Comparison of ENCODE assay signal across 11 mouse cellular contexts in genomic region chr6:92803213-92803612, GRCm38 (mm10). TPM values are rescaled to one million over a fixed set of nuclear protein-coding genes. Genes with fewer than 3 reads are reported as not detected.
DNase-seq lines count a peak whose midpoint lies in the region; ATAC-seq and TF ChIP-seq lines count a peak whose summit lies in the region.
"Had no signal": no experiment of that assay in that cellular context is flagged by ENCODE, and none has a peak within 500 bp of the region (broad histone marks: within the 10 kb centered on the region; RNA-seq: fewer than 3 reads in every experiment).

No protein-coding gene starts in this region.

- 0 out of 2 replicates have a peak overlapping the region, but pooled peaks have one; percentile 9 for H3K27ac ChIP-seq in embryonic facial prominence, embryonic 13.5 days
- no peak overlapping the region for H3K27ac ChIP-seq in embryonic facial prominence, embryonic 10.5 days (replicated peaks)
- H3K27ac ChIP-seq in midbrain, postnatal 0 days (ENCODE audit: low read depth, low read length), result no peak overlapping the region
- no peak overlapping the region for H3K27ac ChIP-seq in midbrain, embryonic 16.5 days (ENCODE audit: low read length)
- H3K27ac ChIP-seq in hindbrain, embryonic 16.5 days (ENCODE audit: low read depth, low read length), result no peak overlapping the region
- no peak overlapping the region for H3K27ac ChIP-seq in stomach, embryonic 16.5 days (ENCODE audit: low read length)
- H3K27ac ChIP-seq: limb, embryonic 13.5 days had no signal

- DNase-seq in embryonic facial prominence, embryonic 10.5 days (ENCODE audit: low spot score), result no peak
- peak; percentile 84 for DNase-seq in midbrain, postnatal 0 days (ENCODE audit: low spot score)
- DNase-seq in c-Kit-positive CD71-positive TER-119-positive erythroid progenitor cells, embryonic 14.5 days (ENCODE audit: low spot score), result no peak
- no peak for DNase-seq in embryo, embryonic 9.5 days (ENCODE audit: extremely low spot score)
- DNase-seq: B cell, adult 2 months had no signal

- H3K4me1 ChIP-seq in embryonic facial prominence, embryonic 13.5 days, result peaks cover 17% of the 10 kb centered on the region
- no peaks in the 10 kb centered on the region for H3K4me1 ChIP-seq in embryonic facial prominence, embryonic 10.5 days
- no peaks in the 10 kb centered on the region; the same call in 1 of the 2 replicates for H3K4me1 ChIP-seq in midbrain, postnatal 0 days (ENCODE audit: insufficient read depth, low read length)
- no peaks in the 10 kb centered on the region for H3K4me1 ChIP-seq in midbrain, embryonic 16.5 days (ENCODE audit: control insufficient read depth, insufficient read depth, low read length)
- peaks cover 4% of the 10 kb centered on the region; the same call in 1 of the 2 replicates for H3K4me1 ChIP-seq in hindbrain, embryonic 16.5 days (ENCODE audit: control insufficient read depth, insufficient read depth, low read depth, low read length)
- H3K4me1 ChIP-seq in stomach, embryonic 16.5 days (ENCODE audit: control insufficient read depth, insufficient read depth, low read length), result peaks cover 6% of the 10 kb centered on the region; the same call in 1 of the 2 replicates

- H3K27me3 ChIP-seq in embryonic facial prominence, embryonic 13.5 days, result no peaks in the 10 kb centered on the region
- no peaks in the 10 kb centered on the region for H3K27me3 ChIP-seq in embryonic facial prominence, embryonic 10.5 days (replicated peaks; ENCODE audit: low read depth, poor library complexity, severe bottlenecking)
- no peaks in the 10 kb centered on the region for H3K27me3 ChIP-seq in midbrain, postnatal 0 days (ENCODE audit: insufficient read depth, low read length)
- no peaks in the 10 kb centered on the region for H3K27me3 ChIP-seq in midbrain, embryonic 16.5 days (ENCODE audit: control insufficient read depth, insufficient read depth, low read depth, low read length)
- H3K27me3 ChIP-seq in hindbrain, embryonic 16.5 days (replicated peaks; ENCODE audit: control insufficient read depth, insufficient read depth, low read length), result no peaks in the 10 kb centered on the region
- H3K27me3 ChIP-seq in stomach, embryonic 16.5 days (ENCODE audit: control insufficient read depth, insufficient read depth, low read length), result no peaks in the 10 kb centered on the region
- H3K27me3 ChIP-seq: limb, embryonic 13.5 days had no signal

- WGBS in embryonic facial prominence, embryonic 13.5 days, result 68% methylated on average over 6 of the region's 6 CpGs
- 78% methylated on average over 6 of the region's 6 CpGs for WGBS in embryonic facial prominence, embryonic 10.5 days
- 33% methylated on average over 6 of the region's 6 CpGs for WGBS in midbrain, postnatal 0 days
- 52% methylated on average over 6 of the region's 6 CpGs for WGBS in midbrain, embryonic 16.5 days
- 25% methylated on average over 6 of the region's 6 CpGs for WGBS in hindbrain, embryonic 16.5 days
- 47% methylated on average over 6 of the region's 6 CpGs for WGBS in stomach, embryonic 16.5 days

- no peak overlapping the region for H3K4me2 ChIP-seq in embryonic facial prominence, embryonic 13.5 days
- no peak overlapping the region for H3K4me2 ChIP-seq in midbrain, postnatal 0 days (ENCODE audit: low read depth, low read length, poor library complexity, severe bottlenecking)
- H3K4me2 ChIP-seq in midbrain, embryonic 16.5 days (ENCODE audit: low read length), result no peak overlapping the region
- H3K4me2 ChIP-seq in hindbrain, embryonic 16.5 days (ENCODE audit: low read length), result no peak overlapping the region
- no peak overlapping the region for H3K4me2 ChIP-seq in stomach, embryonic 16.5 days (ENCODE audit: low read depth, low read length)
- H3K4me2 ChIP-seq: limb, embryonic 13.5 days had no signal

- no peak for ATAC-seq in embryonic facial prominence, embryonic 13.5 days (ENCODE audit: insufficient number of reproducible peaks, insufficient read depth, low FRiP score, low TSS enrichment, low read depth)
- ATAC-seq in midbrain, postnatal 0 days (ENCODE audit: low FRiP score), result peak; percentile 62; the same call in 1 of the 2 replicates
- no peak for ATAC-seq in midbrain, embryonic 16.5 days
- ATAC-seq in hindbrain, embryonic 16.5 days, result peak; percentile 93
- ATAC-seq in stomach, embryonic 16.5 days (ENCODE audit: insufficient read depth, low FRiP score), result peak; percentile 46

- peaks cover 4% of the 10 kb centered on the region for H3K36me3 ChIP-seq in embryonic facial prominence, embryonic 13.5 days
- peaks cover 28% of the 10 kb centered on the region for H3K36me3 ChIP-seq in embryonic facial prominence, embryonic 10.5 days (replicated peaks)
- no peaks in the 10 kb centered on the region for H3K36me3 ChIP-seq in midbrain, postnatal 0 days (ENCODE audit: insufficient read depth, low read length)
- no peaks in the 10 kb centered on the region for H3K36me3 ChIP-seq in midbrain, embryonic 16.5 days (ENCODE audit: control insufficient read depth, insufficient read depth, low read length)
- no peaks in the 10 kb centered on the region for H3K36me3 ChIP-seq in hindbrain, embryonic 16.5 days (ENCODE audit: control insufficient read depth, insufficient read depth, low read length)
- H3K36me3 ChIP-seq in stomach, embryonic 16.5 days (ENCODE audit: control insufficient read depth, insufficient read depth, low read length), result 0 out of 2 replicates have a peak, but pooled peaks cover 2% of the 10 kb centered on the region

- H3K9ac ChIP-seq in embryonic facial prominence, embryonic 13.5 days, result no peak overlapping the region
- H3K9ac ChIP-seq in midbrain, postnatal 0 days (replicated peaks; ENCODE audit: low read length, poor library complexity, severe bottlenecking), result no peak overlapping the region
- H3K9ac ChIP-seq in midbrain, embryonic 16.5 days (ENCODE audit: low read depth, low read length), result no peak overlapping the region
- no peak overlapping the region for H3K9ac ChIP-seq in hindbrain, embryonic 16.5 days (ENCODE audit: low read depth, low read length)
- H3K9ac ChIP-seq in stomach, embryonic 16.5 days (ENCODE audit: low read length), result no peak overlapping the region
- H3K9ac ChIP-seq: limb, embryonic 13.5 days had no signal

- H3K9me3 ChIP-seq in embryonic facial prominence, embryonic 13.5 days, result no peaks in the 10 kb centered on the region
- no peaks in the 10 kb centered on the region for H3K9me3 ChIP-seq in embryonic facial prominence, embryonic 10.5 days
- no peaks in the 10 kb centered on the region for H3K9me3 ChIP-seq in midbrain, postnatal 0 days (ENCODE audit: low read length)
- no peaks in the 10 kb centered on the region for H3K9me3 ChIP-seq in midbrain, embryonic 16.5 days (replicated peaks; ENCODE audit: control insufficient read depth, low read length, poor library complexity, severe bottlenecking)
- H3K9me3 ChIP-seq in hindbrain, embryonic 16.5 days (ENCODE audit: control insufficient read depth, low read length), result no peaks in the 10 kb centered on the region
- H3K9me3 ChIP-seq in stomach, embryonic 16.5 days (replicated peaks; ENCODE audit: control insufficient read depth, low read length), result no peaks in the 10 kb centered on the region
- H3K9me3 ChIP-seq: limb, embryonic 13.5 days had no signal

- H3K4me3 ChIP-seq in embryonic facial prominence, embryonic 13.5 days, result no peak overlapping the region
- no peak overlapping the region for H3K4me3 ChIP-seq in embryonic facial prominence, embryonic 10.5 days
- no peak overlapping the region for H3K4me3 ChIP-seq in midbrain, postnatal 0 days (ENCODE audit: low read depth, low read length)
- no peak overlapping the region for H3K4me3 ChIP-seq in midbrain, embryonic 16.5 days (ENCODE audit: low read depth, low read length)
- H3K4me3 ChIP-seq in hindbrain, embryonic 16.5 days (ENCODE audit: low read length), result no peak overlapping the region
- no peak overlapping the region for H3K4me3 ChIP-seq in stomach, embryonic 16.5 days (replicated peaks; ENCODE audit: low read length)
- H3K4me3 ChIP-seq: erythroblast, embryonic 14.5 days; limb, embryonic 13.5 days had no signal

- no peak for TF ChIP-seq CTCF in midbrain, postnatal 0 days (IDR thresholded peaks at IDR 0.05)

RNA-seq across cellular contexts. Expression of gene A730049H05Rik, which starts 13.1 kb away (rescaled TPM):
- 0.67 and 1.1 TPM in 2 replicates for polyA plus RNA-seq in embryonic facial prominence, embryonic 13.5 days (2015; fragmentation: Nextera tagmentation; extraction: Ambion mirVana)
- polyA plus RNA-seq in embryonic facial prominence, embryonic 10.5 days (2016; fragmentation: Nextera tagmentation; extraction: Ambion mirVana), result 1.5 TPM in 2 replicates
- total RNA-seq in midbrain, postnatal 0 days (2014; rRNA removed), result 0.82 and 1.1 TPM in 2 replicates
- 0.43 and 0.83 TPM in 2 replicates for polyA plus RNA-seq in midbrain, postnatal 0 days (2015; fragmentation: Nextera tagmentation; extraction: Ambion mirVana)
- polyA plus RNA-seq in midbrain, embryonic 16.5 days (2015; fragmentation: Nextera tagmentation; extraction: Ambion mirVana), result 0.17 and 0.58 TPM in 2 replicates
- polyA plus RNA-seq in hindbrain, embryonic 16.5 days (2015; fragmentation: Nextera tagmentation; extraction: Ambion mirVana), result 0.54 and 0.97 TPM in 2 replicates
- 0.46 and 0.87 TPM in 2 replicates for polyA plus RNA-seq in stomach, embryonic 16.5 days (2015; fragmentation: Nextera tagmentation; extraction: Ambion mirVana)
- polyA plus RNA-seq: erythroblast, embryonic 14.5 days had no signal

Comparison
In these comparisons a context has a peak if more than half of its experiments do, and no peak if none do; other contexts are left out.
1. ATAC-seq: peak in midbrain, postnatal 0 days (single experiment), hindbrain, embryonic 16.5 days (single experiment) and stomach, embryonic 16.5 days (single experiment); none in embryonic facial prominence, embryonic 13.5 days (single experiment) and midbrain, embryonic 16.5 days (single experiment).